Mouse (Mus musculus): ENCODE data around the gene Trappc10.
A peak's percentile ranks its signal among the peaks of the same experiment; 100 is the strongest.
"Not testable (repeated sequence)": the region's sequence is repeated elsewhere in the genome, so short reads cannot be mapped to it uniquely, and the experiment has no call there.

Gene Trappc10

GRCm38 (mm10) chr10:78192933-78193332, 51.5 kb downstream of the Trappc10 start:
- no peak for DNase-seq

- DNase-seq: not testable (repeated sequence)
Observed at GRCm38 (mm10) chr10:78186076-78186475, 58.4 kb downstream of the Trappc10 start.

DNA sequence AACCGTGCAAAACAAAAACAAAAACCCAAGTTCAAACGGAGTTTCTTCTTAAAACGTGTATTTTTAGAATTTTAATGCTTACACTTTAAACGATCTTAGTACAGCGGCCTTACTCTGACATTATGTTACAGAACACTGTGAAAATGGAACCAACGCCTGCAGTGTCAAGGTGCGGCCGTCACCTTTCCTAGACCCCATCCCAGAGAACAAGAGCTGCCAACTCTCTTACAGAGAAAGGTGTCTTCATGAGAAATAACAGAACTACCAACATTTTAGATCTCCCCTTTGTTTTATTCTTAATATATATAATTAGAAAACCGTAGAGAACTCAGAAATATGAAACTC, 59.1 kb downstream of the Trappc10 start:
- DNase-seq: no peak

DNA sequence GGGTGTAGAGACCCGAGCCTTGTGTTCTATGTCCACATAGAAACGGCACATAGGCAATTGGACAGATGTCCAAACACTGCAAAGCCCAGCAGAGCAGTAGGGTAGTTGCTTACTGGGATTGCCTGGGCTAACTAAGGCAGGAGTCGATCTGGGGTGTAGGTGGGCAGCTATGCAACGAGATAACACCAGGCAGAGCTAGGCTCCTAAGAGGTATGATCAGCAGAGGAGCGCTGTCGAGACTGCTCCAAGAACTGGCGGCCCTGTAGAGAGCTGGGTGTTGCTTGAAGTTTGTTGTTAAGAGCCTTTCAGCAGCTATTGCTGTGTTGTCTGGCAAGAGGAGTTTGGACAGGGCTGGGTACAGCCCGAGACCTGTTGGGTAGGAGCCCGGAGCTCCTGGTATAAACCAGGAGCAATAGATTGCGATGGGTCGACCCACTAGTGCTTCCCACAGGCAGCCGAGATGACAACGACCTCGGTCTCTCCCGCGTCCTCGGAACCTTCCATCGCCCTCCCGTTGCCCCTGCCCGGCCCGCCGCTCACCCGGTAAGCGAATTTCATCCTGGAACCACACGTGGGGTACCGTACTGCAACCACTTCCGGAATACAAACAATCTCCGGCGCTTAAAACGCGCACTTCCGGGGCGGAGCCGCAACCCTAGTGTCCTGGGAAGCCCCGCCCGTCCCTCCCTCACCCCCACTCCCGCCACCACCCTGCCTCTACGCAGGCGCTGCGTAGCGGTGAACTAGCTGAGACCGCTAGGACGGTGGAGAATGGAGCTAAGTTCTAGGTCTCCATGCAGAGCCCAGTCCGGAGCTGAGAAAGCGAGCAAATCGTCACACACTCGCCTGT, 59.7 kb downstream of the Trappc10 start, which contains the start of gene Pwp2:
Gene Pwp2 (minus strand): TSS at position 619 of the 850 bp plus-strand sequence.
- DNase-seq: peak; percentile 92 to 94

DNA sequence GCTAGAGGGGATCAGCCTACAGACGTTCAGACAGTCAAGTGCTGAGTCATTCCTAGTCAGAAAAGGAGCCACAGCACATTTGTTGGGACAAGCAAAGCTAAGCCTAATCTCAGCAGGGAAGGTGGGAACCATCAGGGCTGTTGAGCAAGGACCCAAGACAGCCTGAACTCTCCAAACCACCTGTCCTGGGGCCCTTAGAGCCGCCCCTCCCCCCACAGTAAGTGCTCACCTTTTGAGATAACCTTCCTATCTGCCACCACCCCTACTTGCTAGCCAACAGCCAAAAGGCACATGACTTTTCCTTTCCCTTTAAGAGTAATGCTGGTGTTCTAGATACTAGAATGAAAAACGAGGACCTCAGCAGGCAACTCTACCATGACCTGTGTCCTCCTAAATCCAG, 60.9 kb downstream of the Trappc10 start:
- DNase-seq: peak in 1 of 2 experiments; percentile 14

DNA sequence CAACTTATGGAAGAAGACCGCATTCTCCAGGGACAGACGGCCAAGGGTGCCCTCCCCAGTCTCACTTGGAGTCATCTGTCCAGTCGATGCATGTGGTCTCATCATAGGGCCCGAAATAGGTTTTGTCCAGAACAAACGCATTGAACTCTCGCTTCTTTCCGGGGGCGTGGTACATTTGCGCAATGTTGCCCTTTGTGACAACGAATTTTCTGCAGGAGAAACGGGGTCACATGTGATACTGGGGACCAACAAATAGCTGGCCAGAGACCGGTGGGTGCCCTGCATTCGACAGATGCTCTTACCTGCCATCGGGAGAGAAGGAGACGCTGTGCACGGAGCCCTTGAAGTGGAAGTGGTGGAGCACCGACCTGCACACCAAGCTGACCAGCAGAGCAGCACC, 62.1 kb downstream of the Trappc10 start:
- no peak for DNase-seq

DNA sequence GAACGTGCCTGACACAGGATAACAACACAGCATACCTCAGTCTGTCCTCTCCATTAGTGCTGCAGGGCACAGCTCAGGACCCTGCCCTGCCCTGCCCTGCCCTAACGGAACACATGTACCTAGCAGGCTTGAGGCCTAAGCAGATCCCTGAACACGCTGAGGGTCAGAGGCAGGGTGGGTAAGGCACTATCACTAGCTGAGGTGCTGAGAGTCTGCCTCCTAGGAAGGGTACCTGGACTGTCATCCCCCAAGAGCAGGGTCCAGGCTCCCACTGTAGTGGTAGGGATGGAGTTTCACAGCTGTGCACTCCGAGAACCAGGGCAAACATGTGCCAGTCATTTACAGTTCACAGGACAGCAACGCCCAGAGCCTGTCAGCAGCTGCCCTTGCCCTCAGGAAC, 70.0 kb downstream of the Trappc10 start:
- DNase-seq: no peak

GRCm38 (mm10) chr10:78171581-78171980, 72.9 kb downstream of the Trappc10 start:
- DNase-seq: no peak

GRCm38 (mm10) chr10:78171057-78171456, 73.4 kb downstream of the Trappc10 start:
- peak in 1 of 2 experiments; percentile 24 for DNase-seq

DNA sequence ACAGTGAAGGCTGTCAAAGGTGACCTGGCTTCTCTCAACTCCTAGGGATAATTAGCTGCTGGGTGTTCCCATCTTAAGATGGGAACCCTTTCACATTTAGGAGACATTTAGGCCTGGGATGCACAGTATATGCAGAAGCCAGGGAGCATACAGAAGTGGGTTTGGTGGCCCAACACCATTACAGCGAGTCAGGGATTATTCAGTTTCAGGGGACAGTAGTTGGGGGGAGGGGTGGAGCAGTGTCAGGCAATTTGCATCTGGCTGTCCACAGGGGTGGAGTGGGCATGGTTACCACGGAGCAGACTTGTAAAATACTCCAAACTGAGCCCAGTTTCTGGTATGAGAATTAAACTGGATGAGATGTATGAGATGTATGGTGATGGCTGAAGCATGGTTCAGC, 74.0 kb downstream of the Trappc10 start:
- DNase-seq: peak; percentile 28 to 33

- peak; percentile 100 for DNase-seq
Observed at GRCm38 (mm10) chr10:78169281-78170042, 75.0 kb downstream of the Trappc10 start, which contains the start of gene D10Jhu81e. Gene D10Jhu81e, minus strand, starts transcription at chr10:78169782.

DNA sequence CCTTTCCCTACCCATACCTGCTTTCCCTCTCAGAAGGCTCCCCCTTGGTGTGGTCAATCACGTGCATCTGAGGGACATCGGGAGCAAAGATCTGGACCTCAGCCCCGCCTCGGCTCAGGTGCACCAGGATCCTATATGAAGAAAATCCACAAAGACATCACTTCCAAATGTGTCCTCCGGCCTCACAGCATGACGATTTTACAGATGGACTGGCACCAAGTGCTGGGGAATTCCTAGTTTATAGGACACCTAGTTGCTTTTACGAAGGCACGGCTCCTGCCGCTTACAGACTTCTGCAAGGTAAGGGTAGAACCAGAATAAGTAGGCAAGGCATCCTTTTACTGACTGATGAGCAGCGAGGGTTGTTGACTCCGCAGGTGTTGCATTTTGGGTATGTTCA, 75.6 kb downstream of the Trappc10 start:
- peak in 1 of 2 experiments; percentile 33 for DNase-seq

DNA sequence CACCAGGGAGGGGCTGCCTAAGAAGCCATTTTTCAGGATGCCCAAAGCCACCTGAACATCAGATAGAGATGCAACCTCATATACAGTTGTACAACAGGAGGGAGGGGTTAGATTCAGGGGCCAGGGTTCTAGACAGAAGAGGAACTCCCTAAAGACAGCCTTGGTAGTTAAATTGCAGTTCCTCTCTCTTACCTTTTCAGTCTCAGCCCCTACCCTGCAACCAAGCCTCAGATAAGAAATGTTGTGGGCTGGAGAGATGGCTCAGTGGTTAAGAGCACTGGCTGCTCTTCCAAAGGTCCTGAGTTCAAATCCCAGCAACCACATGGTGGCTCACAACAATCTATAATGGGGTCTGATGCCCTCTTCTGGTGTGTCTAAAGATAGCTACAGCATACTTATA, 76.7 kb downstream of the Trappc10 start:
- DNase-seq: no peak

DNA sequence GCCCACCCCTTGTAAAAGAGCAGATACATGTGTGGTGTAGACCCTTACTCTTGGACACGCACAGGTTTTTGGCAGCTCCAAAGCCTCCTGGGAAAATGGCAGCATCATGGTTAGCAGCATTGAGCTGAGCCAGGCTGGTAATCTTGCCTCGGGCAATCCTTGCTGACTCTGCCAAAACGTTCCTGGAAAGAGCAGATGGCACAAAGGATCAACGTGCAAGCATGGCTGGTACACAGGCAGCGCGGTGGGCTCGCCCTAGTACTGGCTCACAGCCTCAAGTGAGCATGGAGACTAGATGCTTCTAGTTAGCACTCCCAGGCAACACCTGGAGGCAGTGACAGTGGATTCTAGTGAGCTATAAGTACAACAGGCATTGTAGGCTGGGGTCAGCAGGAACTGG, 77.1 kb downstream of the Trappc10 start:
- peak; percentile 85 to 88 for DNase-seq

- DNase-seq: peak; percentile 78 to 79
Observed at GRCm38 (mm10) chr10:78165256-78166005, 79.0 kb downstream of the Trappc10 start.

DNA sequence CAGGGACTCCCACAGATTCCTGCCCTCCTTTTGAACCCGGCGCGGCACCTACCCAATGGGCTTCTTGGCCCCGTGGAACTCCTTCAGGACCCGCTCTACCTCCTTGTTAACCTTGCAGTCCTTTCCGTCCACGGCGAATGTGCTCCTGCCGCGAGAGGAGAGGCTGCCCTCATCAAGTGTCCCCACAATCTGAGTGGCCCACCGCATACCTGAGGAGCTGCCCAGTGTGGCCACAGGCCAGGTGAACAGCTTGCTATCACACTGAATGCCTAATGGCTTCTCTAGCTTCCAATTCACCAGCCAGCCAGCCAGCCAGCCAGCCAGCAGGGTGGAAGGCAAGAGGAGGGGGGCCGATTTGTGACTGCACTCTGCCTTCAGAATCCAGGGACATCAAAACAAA, 79.7 kb downstream of the Trappc10 start:
- peak; percentile 94 for DNase-seq

GRCm38 (mm10) chr10:78163923-78164322, 80.5 kb downstream of the Trappc10 start:
- peak; percentile 86 to 90 for DNase-seq

DNA sequence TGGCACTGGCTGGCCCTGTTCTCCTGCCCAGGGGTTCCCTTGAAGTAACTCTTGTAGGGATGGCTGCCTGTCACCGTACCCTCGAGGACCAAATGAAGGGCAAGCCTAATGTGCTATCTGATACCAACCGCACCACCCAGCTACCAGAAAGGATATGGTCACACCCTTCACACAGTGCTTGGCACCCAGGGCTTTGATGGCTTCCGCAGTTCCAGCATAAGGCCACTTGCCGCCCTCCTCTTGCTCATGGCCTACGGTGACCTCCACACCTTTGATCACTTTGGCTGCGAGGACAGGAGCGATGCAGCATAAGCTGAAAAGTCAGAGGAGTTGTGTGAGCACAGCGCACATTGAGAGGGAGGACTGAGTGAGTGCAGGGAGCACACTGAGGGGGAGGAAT, 81.2 kb downstream of the Trappc10 start:
- DNase-seq: no peak

- peak; percentile 39 to 43 for DNase-seq
Observed at GRCm38 (mm10) chr10:78162646-78163045, 81.8 kb downstream of the Trappc10 start.

DNA sequence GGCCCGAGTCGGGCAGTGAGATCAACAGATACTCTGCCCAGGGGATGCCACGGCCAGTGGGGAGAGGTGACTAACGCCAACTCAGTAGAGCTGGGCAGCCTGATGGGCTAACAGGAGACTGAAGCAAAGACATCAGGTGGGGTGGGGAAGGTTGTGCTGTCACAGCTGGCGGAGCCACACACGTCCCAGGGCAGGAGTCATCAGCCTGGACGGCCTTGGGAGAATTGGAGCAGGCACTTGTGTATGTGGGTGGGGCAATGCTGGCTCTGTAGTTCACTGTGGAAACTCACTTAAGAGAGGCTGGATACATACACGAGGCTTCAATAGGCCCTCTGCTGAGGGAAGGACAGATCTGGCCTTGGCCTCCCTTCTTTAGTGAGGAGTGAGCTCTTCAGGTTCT, 83.3 kb downstream of the Trappc10 start:
- no peak for DNase-seq

DNA sequence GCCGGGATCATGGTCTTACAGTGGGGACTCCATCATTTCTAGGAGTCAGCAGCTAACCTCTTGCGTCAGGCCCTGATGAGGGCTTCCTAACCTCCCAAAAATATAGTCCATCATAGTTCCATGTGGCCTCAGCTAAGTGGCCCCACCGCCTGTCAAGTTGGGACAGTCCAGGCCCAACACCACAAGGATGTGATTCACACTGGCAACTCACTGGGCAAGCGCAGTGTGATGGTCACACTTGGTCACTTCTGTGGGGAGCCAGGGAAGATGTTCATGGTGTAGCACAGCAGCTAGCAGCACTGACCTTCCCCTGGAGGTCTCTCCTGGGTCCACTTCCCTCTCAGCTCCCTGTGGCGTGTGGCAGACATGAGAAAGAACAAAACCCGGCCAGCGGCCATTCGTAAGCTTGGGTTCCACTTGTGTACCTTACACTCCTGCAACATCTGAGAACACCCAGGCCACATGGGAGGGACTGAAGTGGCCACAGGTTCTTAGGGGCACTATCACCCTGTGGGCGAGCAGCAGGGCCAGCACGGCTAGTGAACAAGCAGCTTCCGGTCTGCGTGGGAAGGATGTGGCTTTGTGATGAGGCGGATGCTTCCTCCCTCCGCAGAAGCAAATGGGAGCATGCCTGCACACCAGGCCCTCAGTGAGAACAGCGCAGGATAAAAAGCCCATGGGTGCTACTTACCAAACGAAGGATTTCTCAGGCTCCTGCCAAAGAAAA, 83.9 kb downstream of the Trappc10 start:
- no peak for DNase-seq

GRCm38 (mm10) chr10:78159906-78160305, 84.5 kb downstream of the Trappc10 start:
- DNase-seq: peak; percentile 94 to 96
